Comparison of ENCODE assay signal across 8 mouse cellular contexts in the genomic region with DNA sequence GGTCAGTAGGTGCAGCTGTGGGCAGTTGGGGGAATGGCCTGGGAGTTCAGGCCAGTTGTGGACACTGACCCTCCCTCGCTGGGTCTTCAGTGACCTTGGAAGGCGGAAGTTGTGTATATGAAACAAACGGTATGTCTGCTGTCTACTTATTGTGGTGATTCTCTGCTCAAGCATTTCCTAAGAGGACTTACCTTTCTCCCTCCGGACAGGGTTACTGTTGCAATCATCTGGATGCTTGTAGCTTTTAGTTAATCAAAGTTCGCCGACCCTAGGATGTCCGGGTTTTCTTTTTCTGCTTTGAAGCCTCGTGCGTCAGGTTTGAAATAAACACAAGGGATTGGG. TPM values are rescaled to one million over a fixed set of nuclear protein-coding genes. Genes with fewer than 3 reads are reported as not detected.
DNase-seq lines count a peak whose midpoint lies in the region; ATAC-seq and TF ChIP-seq lines count a peak whose summit lies in the region.

No protein-coding gene starts in this region.

- H3K9me3 ChIP-seq in forebrain, embryonic 13.5 days (replicated peaks): no peaks in the 10 kb centered on the region
- no peaks in the 10 kb centered on the region for H3K9me3 ChIP-seq in liver, embryonic 16.5 days (replicated peaks; ENCODE audit: control insufficient read depth, low read length)

- no peaks in the 10 kb centered on the region for H3K4me1 ChIP-seq in cerebellum, adult 2 months (ENCODE audit: control insufficient read depth, insufficient read depth, low read length)
- peaks cover 6% of the 10 kb centered on the region; the same call in 1 of the 2 replicates for H3K4me1 ChIP-seq in forebrain, embryonic 13.5 days
- peaks cover 5% of the 10 kb centered on the region for H3K4me1 ChIP-seq in liver, embryonic 16.5 days (ENCODE audit: control insufficient read depth, low read depth, low read length)

- peak overlapping the region; percentile 74 for H3K9ac ChIP-seq in forebrain, embryonic 13.5 days
- H3K9ac ChIP-seq in liver, embryonic 16.5 days (ENCODE audit: low read depth, low read length): peak overlapping the region; percentile 68

- peak overlapping the region; percentile 79 for H3K4me3 ChIP-seq in cerebellum, adult 2 months (replicated peaks; ENCODE audit: insufficient read depth, low read depth, low read length)
- peak overlapping the region; percentile 31 for H3K4me3 ChIP-seq in C2C12 (ENCODE audit: insufficient read depth, poor library complexity, severe bottlenecking)
- H3K4me3 ChIP-seq in forebrain, embryonic 13.5 days: peak overlapping the region; percentile 63
- peak overlapping the region; percentile 77 for H3K4me3 ChIP-seq in liver, embryonic 16.5 days (ENCODE audit: low read depth, low read length)

- TF ChIP-seq POLR2A in cerebellum, adult 2 months (IDR thresholded peaks at IDR 0.05; ENCODE audit: borderline replicate concordance, insufficient read depth, low read length): no peak

- TF ChIP-seq CTCF in cerebellum, adult 2 months (IDR thresholded peaks at IDR 0.05; ENCODE audit: borderline replicate concordance, insufficient read depth, low read depth, low read length): no peak
- TF ChIP-seq CTCF in C2C12 (IDR thresholded peaks at IDR 0.05; ENCODE audit: control insufficient read depth, insufficient read depth, insufficient read length): no peak

- intact Hi-C loops in left cerebral cortex, postnatal 10 days (cut with DNase I): no loop called here

- peak overlapping the region; percentile 99 for H3K4me2 ChIP-seq in forebrain, embryonic 13.5 days
- peak overlapping the region; percentile 81 for H3K4me2 ChIP-seq in liver, embryonic 16.5 days (ENCODE audit: low read depth, low read length)

- H3K36me3 ChIP-seq in C2C12 (ENCODE audit: control insufficient read depth, insufficient read depth): no peaks in the 10 kb centered on the region
- H3K36me3 ChIP-seq in forebrain, embryonic 13.5 days (ENCODE audit: poor library complexity, severe bottlenecking): no peaks in the 10 kb centered on the region
- no peaks in the 10 kb centered on the region for H3K36me3 ChIP-seq in liver, embryonic 16.5 days (ENCODE audit: control insufficient read depth, insufficient read depth)

- H3K79me3 ChIP-seq in C2C12 (ENCODE audit: low read depth): no peaks in the 10 kb centered on the region

- peak overlapping the region; percentile 82 for H3ac ChIP-seq in C2C12 (ENCODE audit: control insufficient read depth, insufficient read length, low read depth)

- no peak for DNase-seq in cerebellum, adult 2 months
- no peak for DNase-seq in cerebellum, adult 9-10 months
- no peak for DNase-seq in spleen, postnatal 10 days (ENCODE audit: low spot score in 2 of 2)
- DNase-seq in left cerebral cortex, postnatal 10 days (ENCODE audit: extremely low spot score in 1 of 2, low spot score in 2 of 2): no peak
- DNase-seq in adrenal gland, postnatal 14 days: no peak

- H3K79me2 ChIP-seq in C2C12 (ENCODE audit: control insufficient read depth, insufficient read depth): no peaks in the 10 kb centered on the region

- ATAC-seq in forebrain, embryonic 13.5 days: no peak; the same call in 1 of the 2 replicates
- ATAC-seq in liver, embryonic 16.5 days (ENCODE audit: low read depth): no peak

- H3K27me3 ChIP-seq in cerebellum, adult 2 months (ENCODE audit: control insufficient read depth, insufficient read depth, low read length): no peaks in the 10 kb centered on the region
- no peaks in the 10 kb centered on the region for H3K27me3 ChIP-seq in C2C12 (ENCODE audit: control insufficient read depth, insufficient read depth, insufficient read length)
- no peaks in the 10 kb centered on the region for H3K27me3 ChIP-seq in forebrain, embryonic 13.5 days
- no peaks in the 10 kb centered on the region for H3K27me3 ChIP-seq in liver, embryonic 16.5 days (ENCODE audit: control insufficient read depth, insufficient read depth, low read depth, low read length)

- WGBS in cerebellum, adult 2 months: 6% methylated on average over 9 of the region's 9 CpGs
- WGBS in forebrain, embryonic 13.5 days: 16% methylated on average over 9 of the region's 9 CpGs
- WGBS in liver, embryonic 16.5 days (ENCODE audit: insufficient replicate concordance): 4% methylated on average over 9 of the region's 9 CpGs

- H3K27ac ChIP-seq in cerebellum, adult 2 months (ENCODE audit: insufficient read depth, low read length): peak overlapping the region; percentile 57; the same call in 1 of the 2 replicates
- H3K27ac ChIP-seq in forebrain, embryonic 13.5 days: no peak overlapping the region
- no peak overlapping the region for H3K27ac ChIP-seq in liver, embryonic 16.5 days (ENCODE audit: low read length)

TF ChIP-seq in C2C12, 6 proteins besides CTCF, POLR2A, EP300 and RAD21:
- no peak for TF ChIP-seq MYOD1 (IDR thresholded peaks at IDR 0.05; ENCODE audit: control insufficient read depth, insufficient read length, low read depth)
TF ChIP-seq in C2C12: peak in this region for 0.

RNA-seq across cellular contexts. Expression of gene Manba, which starts 0.5 kb away (rescaled TPM):
- 8.8 and 9.8 TPM in 2 replicates for polyA plus RNA-seq in cerebellum, adult 2 months (2012; rRNA removed)
- 2.9 TPM for polyA plus RNA-seq in C2C12 (2012; fragmentation: generic; extraction: Trizol)
- 2.8 and 3.1 TPM in 2 replicates for polyA plus RNA-seq in forebrain, embryonic 13.5 days (2015; fragmentation: Nextera tagmentation; extraction: Ambion mirVana)
- polyA plus RNA-seq in liver, embryonic 16.5 days (2015; fragmentation: Nextera tagmentation; extraction: Ambion mirVana): 6.6 and 7.2 TPM in 2 replicates
- 1 to 10 TPM; 6.8 to 7.4 TPM for total RNA-seq in left cerebral cortex, postnatal 10 days (2021)
- 11.9 and 16.2 TPM in 2 replicates for total RNA-seq in adrenal gland, postnatal 14 days (2021)

RNA-seq across cellular contexts. Expression of gene Ube2d3, which starts 47.9 kb away (rescaled TPM):
- 181 and 187 TPM in 2 replicates for polyA plus RNA-seq in cerebellum, adult 2 months (2012; rRNA removed)
- 261 TPM for polyA plus RNA-seq in C2C12 (2012; fragmentation: generic; extraction: Trizol)
- polyA plus RNA-seq in forebrain, embryonic 13.5 days (2015; fragmentation: Nextera tagmentation; extraction: Ambion mirVana): 470 and 482 TPM in 2 replicates
- polyA plus RNA-seq in liver, embryonic 16.5 days (2015; fragmentation: Nextera tagmentation; extraction: Ambion mirVana): 233 and 242 TPM in 2 replicates
- total RNA-seq in left cerebral cortex, postnatal 10 days (2021): 100 to 1,000 TPM; 258 to 268 TPM
- total RNA-seq in adrenal gland, postnatal 14 days (2021): 378 and 407 TPM in 2 replicates
